Mouse (Mus musculus) CD4-positive helper T cell, adult 2 months (primary cell): Measurements from ENCODE around the gene Dscam.

Source experiments
- DNase-seq: peaks from one replicate; pipeline ENCODE4 v3.0.0-alpha.2; 2012; ENCODE audit warnings: low read depth, missing footprints, low spot score

Gene Dscam

DNA sequence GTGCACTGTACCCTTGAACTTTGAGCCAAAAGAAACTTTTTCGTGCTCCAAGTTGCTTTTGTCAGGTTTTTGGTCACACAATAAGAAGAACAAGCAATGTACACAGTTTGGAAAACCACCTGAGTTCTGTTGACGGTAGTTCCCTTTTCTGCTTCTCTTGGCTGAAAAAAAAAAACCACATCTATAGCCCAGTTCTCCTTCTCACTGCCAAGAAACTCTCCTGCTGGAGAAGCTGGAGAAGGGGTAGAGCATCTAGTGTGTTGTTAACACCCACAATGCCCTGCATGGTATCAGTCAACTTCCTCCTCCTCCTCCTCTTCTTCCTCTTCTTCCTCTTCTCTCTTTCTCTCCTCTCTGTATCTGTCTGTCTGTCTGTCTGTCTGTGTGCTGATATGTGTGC lies 65.3 kb downstream of the Dscam start:
- no peak for DNase-seq

- DNase-seq, result no peak
Measured at GRCm38 (mm10) chr16:97103046-97103445, 67.5 kb downstream of the Dscam start.

- no peak for DNase-seq
Measured at GRCm38 (mm10) chr16:97100091-97100490, 70.5 kb downstream of the Dscam start.

GRCm38 (mm10) chr16:97098508-97098907 lies 72.0 kb downstream of the Dscam start:
- no peak for DNase-seq

- DNase-seq, result no peak
Measured at GRCm38 (mm10) chr16:97096709-97097108, 73.8 kb downstream of the Dscam start.

DNA sequence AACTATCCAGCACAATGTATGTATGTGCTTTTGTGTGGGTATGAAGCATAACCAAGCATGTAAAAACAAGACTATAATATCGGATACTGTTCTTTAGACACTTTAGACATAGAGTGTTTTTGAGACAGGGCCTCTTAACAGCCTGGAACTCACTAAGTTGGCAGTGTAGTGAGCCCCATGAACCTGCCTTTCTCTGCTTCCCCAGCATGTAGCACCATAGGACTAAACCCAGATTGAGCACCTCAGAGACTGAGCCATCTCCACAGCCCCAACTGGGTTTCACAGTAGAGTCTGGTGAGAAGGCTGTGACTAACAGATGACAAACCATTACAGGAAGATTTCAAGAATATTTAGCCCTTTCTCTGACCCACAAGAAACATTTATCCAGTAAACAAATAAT lies 75.1 kb downstream of the Dscam start:
- no peak for DNase-seq

GRCm38 (mm10) chr16:97089339-97089738 lies 81.2 kb downstream of the Dscam start:
- DNase-seq, result no peak

DNA sequence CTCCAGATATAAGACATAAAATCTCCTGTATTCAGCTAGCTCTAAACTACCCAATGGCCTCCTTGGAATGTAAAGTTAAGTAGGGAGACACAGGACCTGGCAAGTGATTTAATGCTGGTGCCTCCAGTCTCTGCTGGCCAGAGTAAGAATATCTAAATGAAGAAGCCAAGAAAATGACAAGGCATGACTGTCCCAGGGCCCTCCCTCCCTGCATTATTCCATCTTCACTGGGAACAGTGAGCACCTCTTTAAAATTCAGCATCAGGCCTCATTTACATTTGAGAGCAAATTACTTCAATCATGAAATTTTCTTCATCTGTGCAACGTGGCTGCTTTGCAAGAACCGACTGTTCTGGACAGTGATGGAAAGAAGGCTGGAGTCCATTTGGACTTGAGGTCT lies 86.9 kb downstream of the Dscam start:
- DNase-seq, result no peak

DNA sequence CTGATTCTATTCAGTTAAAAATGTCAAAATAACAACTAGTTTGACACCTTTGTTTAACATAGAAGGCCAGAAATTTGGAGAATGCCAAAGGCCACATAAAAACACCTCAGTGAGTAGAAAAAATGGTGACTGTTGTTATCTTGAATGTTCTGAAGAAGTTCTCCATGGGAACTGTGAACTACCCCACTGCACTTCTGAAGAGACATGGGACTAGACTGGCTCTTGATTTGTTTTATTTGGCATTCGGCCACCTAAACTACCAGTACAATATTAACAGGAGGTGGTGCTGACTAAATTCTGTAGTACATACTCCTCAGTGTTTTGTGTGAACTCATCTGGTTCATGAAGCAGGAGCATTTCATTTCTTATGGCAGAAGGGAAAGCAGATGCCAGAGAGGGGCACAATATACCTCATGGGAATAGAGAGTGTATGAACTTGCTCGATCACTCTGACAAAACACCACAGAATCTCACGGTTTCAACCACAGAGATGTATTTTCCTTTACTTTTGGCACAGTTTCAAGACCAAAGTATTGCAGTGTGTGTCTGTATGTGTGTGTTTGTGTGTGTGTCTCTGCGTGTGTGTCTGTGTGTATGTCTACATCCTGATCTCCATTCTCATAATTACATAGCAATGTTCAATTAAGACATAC lies 94.5 kb downstream of the Dscam start:
- no peak for DNase-seq

DNA sequence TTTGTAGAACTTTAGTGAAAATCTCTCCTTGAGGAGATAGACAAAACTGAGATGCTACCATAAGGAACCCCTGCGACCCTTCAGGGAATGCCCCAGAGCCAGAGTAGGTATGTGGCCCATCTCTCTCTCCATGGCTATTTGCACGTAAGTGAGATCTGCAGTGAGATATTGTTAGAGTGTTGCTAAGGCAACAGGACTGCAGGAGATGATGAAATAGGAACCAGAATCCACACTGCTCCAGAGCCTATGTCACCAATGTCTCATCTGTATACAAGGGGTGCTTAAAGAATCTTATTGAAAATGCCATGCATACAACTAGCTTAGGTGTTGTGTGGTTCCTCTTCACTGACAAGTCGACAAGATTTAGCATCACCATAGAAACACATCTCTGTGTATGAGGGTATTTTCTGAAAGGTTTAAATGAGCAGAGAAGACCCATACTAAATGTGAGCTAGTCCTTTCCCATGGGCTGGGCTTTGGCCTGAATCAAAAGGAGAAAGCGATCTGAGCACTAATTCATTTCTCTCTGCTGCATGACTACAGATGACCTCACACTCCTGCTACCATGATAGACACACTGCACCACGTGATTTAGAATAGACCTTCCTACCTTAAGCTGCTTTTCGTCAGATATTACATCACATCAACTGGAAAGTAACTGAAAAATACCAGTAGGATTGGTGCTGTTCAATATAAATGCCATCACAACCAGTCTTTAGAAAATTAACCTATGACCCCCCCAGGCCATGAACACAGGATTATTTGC lies 95.2 kb downstream of the Dscam start:
- DNase-seq, result no peak

DNA sequence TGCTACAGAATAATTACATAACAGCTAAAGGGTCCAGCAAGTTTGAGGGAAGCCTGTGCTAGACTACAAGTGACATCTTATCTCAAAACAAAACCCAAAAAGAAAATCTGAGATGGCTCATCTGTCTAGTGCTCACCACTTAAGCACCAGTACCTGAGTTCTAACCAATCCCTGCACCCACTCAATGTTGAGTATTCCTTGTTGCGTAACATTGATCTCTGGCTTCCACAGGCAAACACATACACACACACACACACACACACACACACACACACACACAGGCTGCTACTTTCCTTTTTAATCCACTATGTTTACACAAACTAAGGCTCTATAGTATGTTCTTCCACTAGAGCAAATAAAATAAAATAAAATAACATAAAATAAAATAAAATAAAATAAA lies 96.7 kb downstream of the Dscam start:
- DNase-seq, result no peak

- no peak for DNase-seq
Measured at GRCm38 (mm10) chr16:97072624-97073023, 97.9 kb downstream of the Dscam start.

GRCm38 (mm10) chr16:97066856-97067255 lies 103.7 kb downstream of the Dscam start:
- DNase-seq, result no peak

GRCm38 (mm10) chr16:97062207-97062606 lies 108.3 kb downstream of the Dscam start:
- DNase-seq, result no peak

DNA sequence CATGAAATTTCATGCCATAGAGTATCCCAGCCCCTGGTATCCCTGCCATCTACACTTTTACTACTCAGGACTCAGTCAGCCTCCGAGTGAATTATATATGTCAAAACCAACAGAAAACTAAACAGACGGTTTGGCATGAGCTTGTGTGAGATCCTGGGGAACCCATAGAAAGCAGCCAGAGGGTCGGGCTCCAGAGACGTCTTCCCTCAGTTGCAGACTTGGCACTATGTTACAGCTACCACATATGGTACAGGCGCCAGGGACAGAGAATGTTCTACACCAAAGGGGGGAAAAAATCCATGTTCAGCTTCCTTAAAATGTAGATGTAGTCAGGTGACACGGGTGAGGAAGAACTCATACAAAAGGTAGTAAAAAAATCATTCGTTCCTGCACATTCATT lies 109.2 kb downstream of the Dscam start:
- DNase-seq, result no peak

DNA sequence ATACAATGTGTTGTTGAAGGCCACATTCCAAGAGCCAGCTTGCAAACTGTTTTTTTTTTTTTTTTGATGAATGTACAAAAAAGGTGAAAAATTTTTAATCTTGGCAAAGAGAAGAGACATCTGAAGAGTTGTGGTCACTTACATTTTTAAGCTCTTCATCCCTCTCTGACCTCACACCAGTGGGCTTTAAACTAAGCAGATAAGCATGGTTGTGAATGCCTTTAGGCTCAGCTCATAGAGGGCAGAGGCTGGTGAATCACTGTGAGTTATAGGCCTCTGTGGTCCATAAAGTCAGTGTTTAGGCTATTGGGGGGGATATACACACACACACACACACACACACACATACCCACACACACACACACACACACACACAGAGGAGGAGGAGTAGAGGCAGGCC lies 109.8 kb downstream of the Dscam start:
- no peak for DNase-seq

- no peak for DNase-seq
Measured at GRCm38 (mm10) chr16:97060276-97060675, 110.3 kb downstream of the Dscam start.

DNA sequence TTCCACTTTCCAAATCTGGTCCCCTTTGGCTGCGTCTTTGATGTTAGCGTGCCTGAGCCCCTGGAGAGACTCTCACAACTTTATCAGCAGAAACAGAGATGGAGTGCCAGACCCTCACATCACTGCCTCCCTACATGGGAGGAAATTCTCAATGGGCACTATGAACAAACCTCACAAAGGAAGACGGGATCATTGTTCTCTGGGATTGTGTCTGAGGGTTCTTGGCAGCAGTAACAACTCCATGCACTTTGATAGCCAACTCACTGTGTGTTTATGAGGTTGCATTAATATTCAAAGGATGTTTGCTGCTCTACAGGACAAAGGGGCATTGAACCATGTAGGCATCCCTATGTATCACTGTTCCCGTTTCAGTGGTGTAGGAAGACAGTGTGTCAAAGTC lies 135.3 kb downstream of the Dscam start:
- no peak for DNase-seq

GRCm38 (mm10) chr16:97033540-97034058 lies 137.0 kb downstream of the Dscam start:
- DNase-seq, result no peak

DNA sequence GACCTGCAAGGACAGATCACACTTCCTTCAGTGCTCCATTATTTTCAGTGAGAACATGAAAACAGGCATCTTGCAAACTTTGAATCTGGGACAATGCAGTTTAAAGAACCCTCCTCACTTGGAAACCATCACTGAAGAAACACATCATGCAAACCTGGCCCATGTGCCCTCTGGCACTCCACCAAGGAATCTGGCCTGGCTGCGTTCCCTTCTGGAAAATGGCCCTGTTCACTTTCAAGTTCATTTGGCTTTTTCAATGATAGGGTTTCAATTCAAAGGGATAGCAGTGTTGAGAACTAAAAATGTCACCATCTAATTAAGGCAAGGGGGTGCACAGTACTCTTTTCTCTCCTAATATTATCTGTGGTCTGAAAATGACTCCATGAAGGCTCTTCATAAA lies 142.9 kb downstream of the Dscam start:
- DNase-seq, result no peak

GRCm38 (mm10) chr16:97026803-97027202 lies 143.7 kb downstream of the Dscam start:
- no peak for DNase-seq

- no peak for DNase-seq
Measured at GRCm38 (mm10) chr16:97024406-97024805, 146.1 kb downstream of the Dscam start.

GRCm38 (mm10) chr16:97021496-97021895 lies 149.1 kb downstream of the Dscam start:
- DNase-seq, result no peak
